Mouse (Mus musculus): Measurements from ENCODE around the gene Sbf2.
"Not testable (repeated sequence)": the region's sequence is repeated elsewhere in the genome, so short reads cannot be mapped to it uniquely, and the experiment has no call there.

The Sbf2 gene

GRCm38 (mm10) chr7:110614133-110615063 is at the start of gene Sbf2:
Gene Sbf2 (minus strand): TSS chr7:110614922.
- DNase-seq (ENCODE audit: low spot score in 2 of 2): peak; percentile 68 to 79

GRCm38 (mm10) chr7:110658378-110658928 is 43.7 kb upstream of the Sbf2 start:
- DNase-seq (ENCODE audit: low spot score in 2 of 2): no peak

- no peak for DNase-seq (ENCODE audit: low spot score in 2 of 2)
These were observed 41.2 kb upstream of the Sbf2 start for GRCm38 (mm10) chr7:110655966-110656365.

GRCm38 (mm10) chr7:110655230-110655629 is 40.5 kb upstream of the Sbf2 start:
- DNase-seq (ENCODE audit: low spot score in 2 of 2): no peak

- DNase-seq (ENCODE audit: low spot score in 2 of 2): no peak
These were observed 36.4 kb upstream of the Sbf2 start for GRCm38 (mm10) chr7:110651091-110651490.

GRCm38 (mm10) chr7:110650491-110650890 is 35.8 kb upstream of the Sbf2 start:
- DNase-seq (ENCODE audit: low spot score in 2 of 2): no peak

- DNase-seq (ENCODE audit: low spot score in 2 of 2): no peak
These were observed 34.6 kb upstream of the Sbf2 start for GRCm38 (mm10) chr7:110649133-110649987.

GRCm38 (mm10) chr7:110648455-110649085 is 33.8 kb upstream of the Sbf2 start:
- DNase-seq (ENCODE audit: low spot score in 2 of 2): no peak

GRCm38 (mm10) chr7:110647559-110648454 is 33.1 kb upstream of the Sbf2 start:
- no peak for DNase-seq (ENCODE audit: low spot score in 2 of 2)

- DNase-seq (ENCODE audit: low spot score in 2 of 2): no peak
These were observed 32.1 kb upstream of the Sbf2 start for GRCm38 (mm10) chr7:110646611-110647407.

- DNase-seq (ENCODE audit: low spot score in 2 of 2): no peak
These were observed 31.1 kb upstream of the Sbf2 start for GRCm38 (mm10) chr7:110645859-110646258.

- DNase-seq (ENCODE audit: low spot score in 2 of 2): no peak
These were observed 30.6 kb upstream of the Sbf2 start for GRCm38 (mm10) chr7:110645311-110645710.

- DNase-seq (ENCODE audit: low spot score in 2 of 2): not testable (repeated sequence)
These were observed 25.2 kb upstream of the Sbf2 start for GRCm38 (mm10) chr7:110639958-110640357.

GRCm38 (mm10) chr7:110639291-110639915 is 24.7 kb upstream of the Sbf2 start:
- DNase-seq (ENCODE audit: low spot score in 2 of 2): no peak

- no peak for DNase-seq (ENCODE audit: low spot score in 2 of 2)
These were observed 23.8 kb upstream of the Sbf2 start for GRCm38 (mm10) chr7:110638305-110639110.

- no peak for DNase-seq (ENCODE audit: low spot score in 2 of 2)
These were observed 21.8 kb upstream of the Sbf2 start for GRCm38 (mm10) chr7:110636559-110636958.

- DNase-seq (ENCODE audit: low spot score in 2 of 2): no peak
These were observed 21.2 kb upstream of the Sbf2 start for GRCm38 (mm10) chr7:110635929-110636328.

- DNase-seq (ENCODE audit: low spot score in 2 of 2): no peak
These were observed 16.6 kb upstream of the Sbf2 start for GRCm38 (mm10) chr7:110631136-110631888.
